Mouse (Mus musculus) urinary bladder, adult 18-20 months (tissue): ENCODE measurements around the gene Gm28035.
A peak's percentile ranks its signal among the peaks of the same experiment; 100 is the strongest.

Experiments
- DNase-seq, 2 experiments: peaks; one replicate each; pipeline ENCODE4 v3.0.0; 2022; ENCODE audit warnings: low spot score in 2 of 2, mixed read lengths in 2 of 2

Gm28035 gene

DNA sequence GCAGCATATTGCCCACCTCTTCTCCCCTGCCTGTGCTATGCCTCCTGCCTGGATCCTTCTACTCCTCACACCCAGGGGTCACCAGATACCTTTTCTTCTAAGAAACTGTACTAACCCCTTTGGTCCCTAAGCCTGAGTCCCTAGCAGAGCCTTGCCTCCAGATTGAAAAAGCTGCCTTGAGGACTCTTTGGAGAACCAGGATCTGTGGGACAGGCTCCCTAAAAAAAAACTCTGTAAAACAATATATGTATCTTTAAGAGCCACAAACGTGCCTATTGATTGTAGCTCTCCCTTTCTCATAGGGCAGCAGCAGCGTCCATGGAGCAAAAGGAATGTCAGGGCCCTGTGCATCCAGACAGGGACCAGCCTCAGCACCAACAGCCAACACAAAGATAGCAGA, at the start of gene Gm28035:
Gene Gm28035 (plus strand): TSS at position 301 of the 400 bp plus-strand sequence.
- no peak for DNase-seq

- DNase-seq: no peak
Measured at GRCm38 (mm10) chr2:30191790-30192580, 48.4 kb upstream of the Gm28035 start.

- DNase-seq: no peak
Measured at GRCm38 (mm10) chr2:30194656-30195055, 45.7 kb upstream of the Gm28035 start.

GRCm38 (mm10) chr2:30198021-30198420, 42.3 kb upstream of the Gm28035 start:
- no peak for DNase-seq

DNA sequence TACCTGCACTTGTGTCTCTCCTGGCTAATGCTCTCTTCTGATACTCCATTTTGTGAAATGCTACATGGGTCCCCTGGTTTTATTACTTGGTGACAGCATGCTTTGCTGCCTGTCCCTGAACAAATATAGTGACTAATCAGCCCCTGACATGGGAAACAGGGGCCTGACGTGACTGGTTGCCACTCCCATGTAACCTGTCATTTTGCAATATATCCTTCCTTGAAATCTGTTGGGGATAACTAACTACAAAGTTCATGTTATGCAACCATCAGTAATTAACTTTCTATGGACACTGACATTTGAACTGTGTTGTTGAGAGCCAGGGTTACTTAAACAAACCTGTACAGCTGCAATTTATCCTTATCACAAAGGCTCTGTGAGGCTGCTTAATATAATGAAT, 40.4 kb upstream of the Gm28035 start:
- DNase-seq: peak in 1 of 2 experiments; percentile 56

DNA sequence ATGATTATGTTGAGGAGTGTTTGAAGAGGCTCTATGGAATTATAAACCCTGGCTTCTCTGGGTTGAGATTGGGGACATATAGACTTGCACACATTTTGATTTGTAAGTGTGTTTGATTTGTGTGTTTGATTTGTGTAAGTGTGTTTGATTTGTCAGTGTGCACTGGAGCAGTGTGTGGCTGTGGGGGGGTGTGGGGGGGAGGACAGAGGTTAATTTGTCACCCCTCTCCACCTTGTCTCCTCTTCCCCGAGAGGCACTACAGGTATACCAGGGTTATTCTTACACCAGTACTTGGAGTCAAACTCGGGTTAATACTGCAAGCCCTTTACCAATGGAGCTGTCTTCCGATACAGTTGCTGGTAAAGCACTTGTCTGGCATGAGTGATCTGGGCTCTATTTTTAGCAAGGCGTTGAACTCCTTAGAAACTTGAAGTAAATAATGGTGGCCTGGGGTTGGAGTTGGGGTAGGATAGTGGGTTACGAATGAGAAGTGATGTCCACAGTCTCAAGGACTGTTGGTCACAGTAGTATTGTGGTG, 39.9 kb upstream of the Gm28035 start:
- no peak for DNase-seq

DNA sequence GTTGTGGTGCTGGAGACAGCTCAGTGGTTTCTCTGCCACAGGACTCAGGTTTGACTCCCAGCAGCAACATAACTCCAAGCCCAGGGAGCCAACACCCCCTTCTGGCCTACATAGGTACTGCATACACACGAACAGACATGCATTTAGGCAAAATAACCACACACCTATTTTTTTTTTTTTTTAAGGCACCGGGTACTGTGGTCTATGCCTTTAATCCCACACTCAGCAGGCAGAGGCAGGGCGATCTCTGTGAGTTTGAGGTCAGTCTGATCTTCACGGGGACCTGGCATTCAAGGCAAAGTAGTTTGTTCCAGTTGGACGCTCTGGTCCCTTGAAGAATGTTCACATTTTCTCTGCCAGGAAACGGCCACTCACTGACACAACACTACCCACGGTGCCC, 36.9 kb upstream of the Gm28035 start:
- no peak for DNase-seq

GRCm38 (mm10) chr2:30205255-30205628, 35.1 kb upstream of the Gm28035 start:
- DNase-seq: peak in 1 of 2 experiments; percentile 53

- DNase-seq: peak; percentile 87 to 88
Measured at GRCm38 (mm10) chr2:30205629-30206357, 34.6 kb upstream of the Gm28035 start, which contains the start of gene Kyat1. Gene Kyat1, minus strand, starts transcription at chr2:30205847.

DNA sequence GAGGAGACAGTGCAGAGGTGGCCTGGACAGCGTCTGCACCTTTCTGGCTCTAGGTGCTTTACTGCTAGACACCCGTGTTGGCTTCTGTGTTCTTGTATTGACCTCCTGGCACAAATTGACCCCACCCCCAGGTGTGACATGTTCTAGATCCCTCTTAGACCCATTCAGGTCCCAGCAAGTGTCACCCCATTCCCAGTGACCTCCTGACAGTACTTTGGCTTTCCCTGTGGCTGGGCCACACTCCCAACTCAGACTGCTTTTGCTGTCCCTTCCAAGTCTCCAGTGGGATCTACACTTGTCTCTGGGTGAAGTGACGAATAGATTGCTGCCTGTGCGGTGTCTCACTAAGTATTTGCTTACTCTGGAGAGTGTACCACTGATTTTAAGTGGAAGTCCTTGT, 33.0 kb upstream of the Gm28035 start:
- DNase-seq: no peak

DNA sequence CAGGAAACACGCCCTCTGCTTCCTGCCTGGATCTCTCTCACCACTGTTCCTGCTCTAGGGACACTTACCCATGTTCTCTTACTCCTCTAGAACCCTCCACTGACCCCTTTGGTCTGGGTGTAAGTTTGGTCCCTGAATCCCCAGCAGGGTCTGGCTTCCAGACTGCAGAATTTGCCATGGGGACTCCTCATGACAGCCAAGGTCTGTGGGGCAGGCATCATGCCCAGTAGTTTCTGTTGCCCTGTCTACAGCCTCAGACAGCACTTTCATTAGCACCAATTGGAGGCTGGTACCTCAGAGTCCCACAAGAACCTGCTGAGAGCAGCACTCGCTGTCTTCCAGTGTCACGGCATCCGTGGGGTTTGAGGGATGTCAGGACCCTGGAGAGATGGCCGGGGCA, 32.5 kb upstream of the Gm28035 start:
- no peak for DNase-seq

- DNase-seq: no peak
Measured at GRCm38 (mm10) chr2:30211408-30212168, 28.8 kb upstream of the Gm28035 start.

DNA sequence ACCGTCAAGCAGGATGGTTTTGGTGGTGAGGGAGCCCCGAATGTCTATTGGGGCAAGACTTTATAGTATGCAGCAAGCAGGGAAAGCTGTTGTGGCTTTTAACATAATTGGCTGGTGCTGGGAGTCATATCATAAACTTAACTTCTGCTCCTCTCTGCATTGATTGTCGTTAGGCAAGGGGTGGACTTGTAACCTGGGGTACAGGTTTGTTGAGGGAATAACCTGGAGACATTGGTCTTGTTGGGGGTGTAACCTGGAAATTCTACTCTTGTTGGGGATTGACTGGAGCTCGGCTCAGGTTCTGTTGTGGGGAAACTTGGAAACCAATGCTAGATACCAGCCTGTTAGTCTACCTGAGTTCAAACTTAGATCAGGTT, 28.2 kb upstream of the Gm28035 start:
- DNase-seq: no peak

DNA sequence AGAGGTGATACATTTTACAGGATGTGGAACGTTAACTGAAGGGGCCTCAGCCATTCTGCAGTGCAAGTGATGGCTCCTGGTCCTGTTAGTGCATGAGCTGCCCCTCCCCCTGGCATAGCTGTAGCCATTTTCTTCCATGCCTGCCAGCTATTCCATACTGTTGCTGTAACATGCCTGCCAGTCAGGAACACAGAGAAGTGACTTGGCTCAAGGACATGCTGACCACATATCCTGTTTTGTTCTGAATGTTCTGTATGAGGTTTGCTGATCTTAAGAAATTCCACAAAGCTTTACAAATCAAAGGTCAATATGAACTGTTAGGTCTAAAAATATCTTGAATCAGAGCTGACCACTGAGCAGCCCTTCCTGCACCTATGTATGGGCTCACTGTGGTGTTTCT, 27.4 kb upstream of the Gm28035 start:
- DNase-seq: no peak

DNA sequence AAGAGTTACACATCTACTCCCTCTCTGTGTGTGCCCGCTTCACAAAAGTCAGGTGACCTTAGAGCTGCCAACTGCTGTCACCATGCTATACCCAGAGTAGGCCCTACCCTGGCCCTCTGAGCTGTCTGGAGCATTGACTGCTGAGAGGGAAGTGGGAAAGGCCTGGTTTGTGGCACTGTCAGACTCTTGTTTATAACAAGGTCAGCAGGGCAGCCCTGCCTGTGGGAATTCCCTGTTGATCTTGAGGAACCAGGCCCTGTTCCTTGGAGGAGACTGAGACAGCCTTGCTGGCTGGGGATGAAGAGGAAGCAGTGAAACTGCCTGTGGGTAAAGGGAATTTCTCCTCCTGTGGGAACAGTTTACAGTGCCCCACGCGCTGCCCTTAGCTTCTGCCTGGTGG, 25.6 kb upstream of the Gm28035 start:
- DNase-seq: no peak

- DNase-seq: no peak
Measured at GRCm38 (mm10) chr2:30215493-30215892, 24.9 kb upstream of the Gm28035 start.

- DNase-seq: no peak
Measured at GRCm38 (mm10) chr2:30216293-30216692, 24.1 kb upstream of the Gm28035 start.

GRCm38 (mm10) chr2:30235593-30235992, 4.8 kb upstream of the Gm28035 start:
- DNase-seq: no peak

- DNase-seq: no peak
Measured at GRCm38 (mm10) chr2:30236426-30237198, 3.8 kb upstream of the Gm28035 start.

- DNase-seq: peak; percentile 100
Measured at GRCm38 (mm10) chr2:30237199-30237880, 3.0 kb upstream of the Gm28035 start, which contains the start of gene Lrrc8a. Gene Lrrc8a, plus strand, starts transcription at chr2:30237715.

DNA sequence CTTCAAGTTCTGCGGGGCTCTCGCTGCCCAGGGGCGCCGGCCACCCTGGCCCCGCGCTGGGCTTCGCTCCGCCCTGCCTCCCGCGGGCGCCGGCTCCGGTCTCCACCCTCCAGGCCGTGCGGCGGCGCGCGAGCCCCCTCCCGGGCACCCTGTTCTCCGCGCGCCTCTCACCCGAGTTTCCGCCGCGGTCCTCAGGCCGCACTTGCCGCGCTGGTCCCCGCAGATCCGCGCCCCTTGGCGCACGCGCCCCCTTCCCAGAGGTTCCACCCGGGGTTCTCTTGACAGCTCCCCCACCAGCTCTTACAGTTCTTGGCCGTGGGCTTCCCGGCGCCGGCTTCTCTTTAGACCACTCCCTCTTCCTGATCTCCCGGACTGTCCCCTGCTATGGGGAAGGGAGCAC, 2.5 kb upstream of the Gm28035 start:
- peak; percentile 58 to 72 for DNase-seq
